Mouse (Mus musculus) embryonic fibroblast, embryonic 13.5 days (primary cell): Measurements from ENCODE around the gene Cdk5r1.

Source experiments
- CTCF ChIP-seq: IDR thresholded peaks from 2 replicates; pipeline ENCODE4 v1.5.1; 2011; ENCODE audit warnings: mild to moderate bottlenecking, control low read depth, low read length, moderate library complexity, borderline replicate concordance; ENCODE audit not compliant: insufficient read depth
- POLR2A ChIP-seq: IDR thresholded peaks from 2 replicates; pipeline ENCODE4 v1.6.1; 2011; ENCODE audit warnings: low read depth, mild to moderate bottlenecking, control low read depth, low read length, moderate library complexity

DNA sequence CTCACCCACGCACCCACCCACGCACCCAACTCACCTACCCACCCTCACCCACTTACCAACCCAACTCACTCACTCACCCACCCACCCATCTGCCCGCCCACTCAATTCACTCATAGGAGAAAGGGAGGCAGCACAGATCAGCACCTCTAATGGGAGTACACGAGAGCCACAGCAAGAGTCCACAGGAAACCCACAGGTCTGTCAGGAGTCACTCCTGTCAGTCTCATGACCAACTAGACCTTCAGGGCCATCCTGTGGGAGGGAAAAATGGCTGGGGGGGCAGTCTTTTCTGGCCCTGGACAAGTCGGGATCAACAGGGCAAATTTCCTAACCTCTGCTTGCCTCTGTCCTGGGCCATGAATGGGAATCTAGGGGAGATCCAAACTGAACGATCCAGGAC, 31.0 kb downstream of the Cdk5r1 start:
- TF ChIP-seq CTCF: no peak
- TF ChIP-seq POLR2A: no peak
